Mouse (Mus musculus) heart, postnatal 4 days (tissue): ENCODE results near the gene Klrb1b. TPM values are rescaled to one million over a fixed set of nuclear protein-coding genes. Genes with fewer than 3 reads are reported as not detected.

ENCODE experiments used
- total RNA-seq, 2 experiments: library from RNA; stranded (reverse); gene quantifications; 2 replicates each; pipeline ENCODE4 v1.2.3; 2021

Klrb1b gene
- total RNA-seq, 2 experiments from 2014 or later = not detected

Other genes starting within 250 kb of the Klrb1b start
- under 1 TPM in 1 of 2 experiments, not detected in 1; 0.11 TPM for gene A2ml1, start 244.7 kb downstream of the Klrb1b start, total RNA-seq
- gene Klrb1a, start 202.8 kb downstream of the Klrb1b start, total RNA-seq = not detected
- gene Clec2h, start 163.9 kb downstream of the Klrb1b start, total RNA-seq = not detected
- not detected for gene Klrb1, start 103.3 kb downstream of the Klrb1b start, total RNA-seq
- not detected for gene Klrb1c, start 37.1 kb downstream of the Klrb1b start, total RNA-seq
- gene Gm44511, start within 50 bp of the Klrb1b start, total RNA-seq = not detected
- not detected for gene Clec2i, start 61.3 kb upstream of the Klrb1b start, total RNA-seq
- under 1 TPM in 1 of 2 experiments, not detected in 1; 0.21 TPM for gene BC035044, start 64.8 kb upstream of the Klrb1b start, total RNA-seq
- 1 to 10 TPM in 1 of 2 experiments, under 1 TPM in 1; 0.63 to 1.5 TPM for gene Clec2g, start 108.0 kb upstream of the Klrb1b start, total RNA-seq
- gene Klrb1f, start 219.6 kb upstream of the Klrb1b start, total RNA-seq = not detected